Mouse (Mus musculus) midbrain, embryonic 16.5 days (tissue): ENCODE measurements around the gene Vmn2r71. TPM values are rescaled to one million over a fixed set of nuclear protein-coding genes. Genes with fewer than 3 reads are reported as not detected.

Experiments
- ATAC-seq: fragments of 200-750 bp; cut with Nextera tagmentation; 2 replicates; pipeline ENCODE4 v1.8.0; 2017; ENCODE audit warnings: moderate TSS enrichment
- H3K27ac ChIP-seq: fragments of 300-500 bp; sonication (generic); 2 replicates; pipeline ENCODE4 v1.5.1; 2014; ENCODE audit warnings: mild to moderate bottlenecking, low read length, mixed read lengths
- H3K27me3 ChIP-seq: fragments of 300-500 bp; sonication (generic); 2 replicates; pipeline ENCODE4 v1.6.1; 2014; ENCODE audit warnings: low read depth, low read length, mixed read lengths; ENCODE audit not compliant: control insufficient read depth, insufficient read depth
- H3K36me3 ChIP-seq: fragments of 300-500 bp; sonication (generic); 2 replicates; pipeline ENCODE4 v1.6.1; 2014; ENCODE audit warnings: mild to moderate bottlenecking, low read length, moderate library complexity, mixed read lengths; ENCODE audit not compliant: control insufficient read depth, insufficient read depth
- H3K4me1 ChIP-seq: fragments of 300-500 bp; sonication (generic); 2 replicates; pipeline ENCODE4 v1.6.1; 2014; ENCODE audit warnings: mild to moderate bottlenecking, low read length, mixed read lengths; ENCODE audit not compliant: control insufficient read depth, insufficient read depth
- H3K4me2 ChIP-seq: fragments of 300-500 bp; sonication (generic); 2 replicates; pipeline ENCODE4 v1.6.1; 2014; ENCODE audit warnings: mild to moderate bottlenecking, low read length, mixed read lengths
- H3K4me3 ChIP-seq: fragments of 300-500 bp; sonication (generic); 2 replicates; pipeline ENCODE4 v1.5.1; 2014; ENCODE audit warnings: low read depth, mild to moderate bottlenecking, low read length, moderate library complexity, mixed read lengths
- H3K9ac ChIP-seq: fragments of 300-500 bp; sonication (generic); 2 replicates; pipeline ENCODE4 v1.6.1; 2014; ENCODE audit warnings: low read depth, low read length, mixed read lengths
- H3K9me3 ChIP-seq: fragments of 300-500 bp; sonication (generic); replicated peaks from 2 replicates; pipeline ENCODE4 v1.6.1; 2014; ENCODE audit warnings: mild to moderate bottlenecking, low read length, mixed read lengths; ENCODE audit not compliant: control insufficient read depth, poor library complexity, severe bottlenecking
- WGBS: fragments of 180-500 bp; shearing (Covaris S2); extraction: QIAGEN DNeasy Blood & Tissue Kit; methylation state at CpG from one replicate; pipeline ENCODE4 v1.1.7; 2014; 5-methylcytosine and 5-hydroxymethylcytosine counted together
- polyA plus RNA-seq: library from polyadenylated mRNA; unstranded; fragments of >200 nt; fragmentation: Nextera tagmentation; extraction: Ambion mirVana; gene quantifications from 2 replicates; pipeline ENCODE4 v1.2.1, GENCODE M21; 2015

The Vmn2r71 gene
- polyA plus RNA-seq: not detected in 2 replicates

GRCm38 (mm10) chr7:85562787-85563186 is at the start of gene Vmn2r71:
Gene Vmn2r71, plus strand, starts transcription at chr7:85563087.
- H3K36me3 ChIP-seq: no peaks in the 10 kb centered on the region
- no peak for ATAC-seq
- no peaks in the 10 kb centered on the region for H3K27me3 ChIP-seq
- no peak within 1 kb of the TSS for H3K4me3 ChIP-seq
- no peak within 1 kb of the TSS for H3K27ac ChIP-seq
- 87% methylated on average over 5 of the region's 5 CpGs for WGBS
- H3K9ac ChIP-seq: no peak within 1 kb of the TSS
- 0 out of 2 replicates have a peak, but pooled peaks cover 3% of the 10 kb centered on the region for H3K9me3 ChIP-seq
- no peaks in the 10 kb centered on the region for H3K4me1 ChIP-seq
- no peak within 1 kb of the TSS for H3K4me2 ChIP-seq

- H3K27ac ChIP-seq: no peak overlapping the region
- H3K9me3 ChIP-seq: peaks cover 14% of the 10 kb centered on the region; the same call in 1 of the 2 replicates
- no peak for ATAC-seq
- H3K9ac ChIP-seq: no peak overlapping the region
- H3K4me2 ChIP-seq: no peak overlapping the region
- 91% methylated on average over 2 of the region's 2 CpGs for WGBS
- no peak overlapping the region for H3K4me3 ChIP-seq
- H3K4me1 ChIP-seq: no peaks in the 10 kb centered on the region
- no peaks in the 10 kb centered on the region for H3K27me3 ChIP-seq
- H3K36me3 ChIP-seq: no peaks in the 10 kb centered on the region
Observed at GRCm38 (mm10) chr7:85542108-85542507, 20.8 kb upstream of the Vmn2r71 start.

- Histone ChIP-seq H3K36me3 (no peaks in the 10 kb centered on the region), H3K4me2 (no peak overlapping the region), H3K4me1 (no peaks in the 10 kb centered on the region), H3K4me3 (no peak overlapping the region), H3K27ac (no peak overlapping the region), H3K27me3 (no peaks in the 10 kb centered on the region), H3K9me3 (peaks cover 14% of the 10 kb centered on the region; the same call in 1 of the 2 replicates), H3K9ac (no peak overlapping the region)
- WGBS: 55% methylated on average over 2 of the region's 2 CpGs
- ATAC-seq: no peak
Observed at GRCm38 (mm10) chr7:85543118-85543517, 19.8 kb upstream of the Vmn2r71 start.

- H3K9ac ChIP-seq: no peak within 1 kb of the TSS
- no peaks in the 10 kb centered on the region for H3K9me3 ChIP-seq
- H3K36me3 ChIP-seq: no peaks in the 10 kb centered on the region
- no peaks in the 10 kb centered on the region for H3K4me1 ChIP-seq
- ATAC-seq: no peak
- no peak within 1 kb of the TSS for H3K27ac ChIP-seq
- H3K4me2 ChIP-seq: no peak within 1 kb of the TSS
- H3K27me3 ChIP-seq: no peaks in the 10 kb centered on the region
- 75% methylated on average over 2 of the region's 2 CpGs for WGBS
- H3K4me3 ChIP-seq: no peak within 1 kb of the TSS
Observed at GRCm38 (mm10) chr7:85569092-85569491, 6.2 kb downstream of the Vmn2r71 start, which contains the start of gene Vmn2r70. Gene Vmn2r70, minus strand, starts transcription at chr7:85569192.

Other genes starting within 250 kb of the Vmn2r71 start
- gene Vmn2r69, start 147.2 kb upstream of the Vmn2r71 start, polyA plus RNA-seq: not detected in 2 replicates
- not detected in 2 replicates for gene Vmn2r70, start 6.1 kb downstream of the Vmn2r71 start, polyA plus RNA-seq
- gene Vmn2r72, start 192.0 kb downstream of the Vmn2r71 start, polyA plus RNA-seq: not detected in 2 replicates